Mouse (Mus musculus) G1E (cell line): ENCODE measurements at regions not wholly inside any gene's neighbourhood (a gene's known extent, or its start where the extent isn't known, plus 50 kb on each side); places are given as distances from the start of the nearest gene placed in this dataset.

ENCODE experiments used
- CTCF ChIP-seq: IDR thresholded peaks from 2 replicates; pipeline ENCODE4 v1.5.1; 2012; ENCODE audit warnings: low read depth, low read length, inconsistent platforms, mixed read lengths
- GATA1 ChIP-seq: IDR thresholded peaks from 2 replicates; pipeline ENCODE4 v1.6.1; 2012; ENCODE audit warnings: borderline replicate concordance, low read length, inconsistent platforms, mixed read lengths
- GATA2 ChIP-seq: IDR thresholded peaks from 2 replicates; pipeline ENCODE4 v1.6.1; 2012; ENCODE audit warnings: low read depth, low read length, inconsistent platforms, borderline replicate concordance
- TAL1 ChIP-seq: conservative IDR thresholded peaks from 2 replicates; pipeline ENCODE4 v1.6.1; 2012; ENCODE audit warnings: low read depth, low read length, inconsistent platforms, mixed read lengths

GRCm38 (mm10) chr1:190422874-190423273, 252.4 kb upstream of the Prox1 start:
- no peak for TF ChIP-seq CTCF
- TF ChIP-seq GATA2, result no peak
- no peak for TF ChIP-seq GATA1
- TF ChIP-seq TAL1, result no peak
